Mouse (Mus musculus): Measurements from ENCODE around the gene Sfxn2. TPM values are rescaled to one million over a fixed set of nuclear protein-coding genes. Genes with fewer than 3 reads are reported as not detected.
A peak's percentile ranks its signal among the peaks of the same experiment; 100 is the strongest.

The Sfxn2 gene
- total and polyA plus RNA-seq, 3 experiments, result 20.3 to 36.6 (median 21.2) TPM

DNA sequence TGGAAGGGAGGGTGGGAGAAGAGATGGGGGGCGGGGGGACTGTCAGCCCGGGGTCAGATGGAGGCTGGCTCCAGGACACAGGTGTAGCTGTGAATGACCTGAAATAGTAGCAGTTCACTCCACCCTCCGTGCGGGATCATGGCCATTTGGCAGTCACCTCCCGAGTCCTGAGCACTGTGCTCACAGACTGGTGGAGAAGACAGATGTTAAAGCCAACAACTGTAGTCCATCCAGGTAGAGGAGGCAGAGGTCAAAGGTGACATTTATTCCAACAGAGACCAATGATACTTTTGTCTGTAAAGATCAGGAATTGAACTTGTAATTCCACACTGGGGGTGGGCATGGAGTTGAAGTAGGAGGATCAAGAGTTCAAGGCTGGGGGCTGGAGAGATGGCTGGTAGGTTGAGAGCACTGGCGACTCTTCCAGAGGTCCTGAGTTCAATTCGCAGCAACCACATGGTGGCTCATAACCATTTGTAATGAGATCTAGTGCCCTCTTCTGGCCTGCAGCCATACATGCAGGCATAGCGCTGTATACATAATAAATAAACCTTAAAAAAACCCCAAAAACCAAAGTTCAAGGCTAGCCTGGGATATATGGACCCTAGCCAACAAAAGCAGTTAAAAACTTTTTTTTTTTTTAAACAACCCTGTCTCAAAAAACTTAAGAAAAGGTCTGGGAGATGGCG lies 19.7 kb downstream of the Sfxn2 start:
- Histone ChIP-seq H3K9me3 (replicated peaks; ENCODE audit: insufficient read depth, low read length) (no peaks in the 10 kb centered on the region), H3K79me2 (ENCODE audit: control insufficient read depth, insufficient read depth, low read length, poor library complexity) (no peaks in the 10 kb centered on the region), H3K36me3 (ENCODE audit: control insufficient read depth in 1 of 2, insufficient read depth in 2 of 2, low read length in 2 of 2) (peaks cover 1 to 2% of the 10 kb centered on the region in 2 experiments; a peak in 2 of 4 replicates)

DNA sequence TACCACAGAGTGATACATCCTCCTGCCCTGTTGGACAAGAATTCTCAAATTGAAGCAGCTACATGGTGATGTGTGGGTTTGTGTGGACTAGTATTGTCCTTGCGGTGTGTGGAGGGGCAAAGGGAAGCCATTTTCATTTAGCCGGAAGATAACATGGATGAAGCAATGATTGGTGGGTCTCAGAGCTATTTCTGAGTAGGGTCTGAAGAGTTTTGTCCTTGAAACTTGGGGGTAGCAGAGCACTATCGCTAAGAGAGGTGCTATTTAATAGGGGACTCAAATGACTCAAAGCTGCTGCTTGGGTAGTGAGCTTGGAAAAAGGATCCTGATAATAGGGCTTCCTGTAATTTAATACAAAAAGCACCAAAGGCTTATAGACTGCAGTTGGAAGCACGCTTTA lies 25.0 kb downstream of the Sfxn2 start:
- H3K27me3 ChIP-seq (ENCODE audit: control insufficient read depth in 1 of 2, insufficient read depth in 2 of 2, low read length in 2 of 2), result no peaks in the 10 kb centered on the region
- DNase-seq (ENCODE audit: low read depth, low spot score), result peak; percentile 62
- peaks cover 30% of the 10 kb centered on the region for H3K79me2 ChIP-seq (ENCODE audit: control insufficient read depth, insufficient read depth, low read length, poor library complexity)
- no peak for TF ChIP-seq MAFK (IDR thresholded peaks at IDR 0.05; ENCODE audit: borderline replicate concordance, low read depth, low read length)
- peak; percentile 51 for TF ChIP-seq NELFE (IDR thresholded peaks at IDR 0.05; ENCODE audit: low read depth, low read length)
- no peak for TF ChIP-seq TBP (IDR thresholded peaks at IDR 0.05; ENCODE audit: low read depth, low read length)
- H3K27ac ChIP-seq (ENCODE audit: control insufficient read depth, low read depth, low read length), result peak overlapping the region; percentile 59
- no peaks in the 10 kb centered on the region for H3K9me3 ChIP-seq (replicated peaks; ENCODE audit: insufficient read depth, low read length)
- H3K4me1 ChIP-seq (ENCODE audit: control insufficient read depth in 1 of 2, insufficient read depth in 2 of 2, low read length in 2 of 2), result peaks cover 2 to 18% of the 10 kb centered on the region in 2 experiments
- peak overlapping the region; percentile 8 to 37; a peak in 3 of 4 replicates for H3K4me3 ChIP-seq (ENCODE audit: control insufficient read depth in 1 of 2, insufficient read depth in 1 of 2, low read depth in 2 of 2, low read length in 2 of 2)
- peak overlapping the region; percentile 41 for H3K9ac ChIP-seq (ENCODE audit: control insufficient read depth, low read depth, low read length, poor library complexity, severe bottlenecking)
- H3K36me3 ChIP-seq (ENCODE audit: control insufficient read depth in 1 of 2, insufficient read depth in 2 of 2, low read length in 2 of 2), result peaks cover 0 to 21% of the 10 kb centered on the region in 2 experiments; a peak in 2 of 4 replicates

More for the DNA sequence above, 19.7 kb downstream of the Sfxn2 start:
- Histone ChIP-seq H3K27me3 (ENCODE audit: control insufficient read depth in 1 of 2, insufficient read depth in 2 of 2, low read length in 2 of 2) (no peaks in the 10 kb centered on the region), H3K27ac (ENCODE audit: control insufficient read depth, low read depth, low read length) (no peak overlapping the region), H3K9ac (ENCODE audit: control insufficient read depth, low read depth, low read length, poor library complexity, severe bottlenecking) (no peak overlapping the region), H3K4me1 (ENCODE audit: control insufficient read depth in 1 of 2, insufficient read depth in 2 of 2, low read length in 2 of 2) (peaks cover 0 to 3% of the 10 kb centered on the region in 2 experiments; a peak in 2 of 4 replicates), H3K4me3 (ENCODE audit: control insufficient read depth in 1 of 2, insufficient read depth in 1 of 2, low read depth in 2 of 2, low read length in 2 of 2) (no peak overlapping the region)
- peak; percentile 71 for DNase-seq (ENCODE audit: low read depth, low spot score)
- TF ChIP-seq MYC (IDR thresholded peaks at IDR 0.05; ENCODE audit: low read depth, low read length) (0 out of 2 replicates have a peak, but pooled peaks have one; percentile 34), MYB (IDR thresholded peaks at IDR 0.05; ENCODE audit: low read depth, low read length) (no peak), ZNF384 (IDR thresholded peaks at IDR 0.05; ENCODE audit: low read depth, low read length) (peak; percentile 43; the same call in 1 of the 2 replicates), SMC3 (IDR thresholded peaks at IDR 0.05; ENCODE audit: low read depth, low read length) (peak; percentile 32), CTCF (IDR thresholded peaks at IDR 0.05 in 2 of 3, conservative IDR thresholded peaks at IDR 0.05 in 1 of 3; ENCODE audit: control insufficient read depth in 1 of 3, insufficient read depth in 1 of 3, low read depth in 2 of 3, low read length in 3 of 3, poor library complexity in 1 of 3, severe bottlenecking in 1 of 3) (peak in 2 of 3 experiments; percentile 28 to 49; a peak in 4 of 6 replicates), CHD1 (IDR thresholded peaks at IDR 0.05; ENCODE audit: low read depth, low read length) (no peak), E2F4 (IDR thresholded peaks at IDR 0.05; ENCODE audit: borderline replicate concordance, low read depth, low read length) (no peak), ZKSCAN1 (IDR thresholded peaks at IDR 0.05; ENCODE audit: low read depth, low read length) (no peak)

DNA sequence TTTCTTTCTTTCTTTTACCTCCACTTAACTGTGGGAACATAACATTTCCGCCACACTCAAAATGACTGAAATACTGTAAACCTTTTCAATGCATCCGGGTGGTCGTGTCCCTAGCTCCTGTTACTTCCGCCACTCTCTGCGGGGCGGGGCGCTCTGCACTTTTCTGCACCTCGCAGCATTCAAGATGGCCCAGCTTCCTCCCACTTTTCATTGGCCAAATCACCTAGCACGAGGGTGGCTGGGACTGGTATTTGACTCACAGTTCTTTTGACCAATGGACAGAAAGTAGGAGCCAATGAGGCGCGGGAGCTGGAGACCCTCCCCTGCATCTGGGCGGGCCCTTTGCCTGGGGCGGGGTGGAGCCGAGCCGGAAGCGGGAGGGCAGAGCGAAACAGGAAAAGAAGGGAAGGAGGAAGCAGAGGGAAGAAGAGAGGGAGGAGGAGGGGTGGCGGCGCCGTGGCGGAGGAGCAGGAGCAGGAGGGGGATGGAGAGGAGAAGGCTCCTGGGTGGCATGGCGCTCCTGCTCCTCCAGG lies 25.6 kb downstream of the Sfxn2 start, which contains the start of gene Wbp1l:
TSS of gene Wbp1l (plus strand) at position 365 of the 533 bp plus-strand sequence.
- H3K4me3 ChIP-seq (ENCODE audit: control insufficient read depth in 1 of 2, insufficient read depth in 1 of 2, low read depth in 2 of 2, low read length in 2 of 2), result peak within 1 kb of the TSS; percentile 76 to 90
- H3K36me3 ChIP-seq (ENCODE audit: control insufficient read depth in 1 of 2, insufficient read depth in 2 of 2, low read length in 2 of 2), result peaks cover 0 to 21% of the 10 kb centered on the region in 2 experiments; a peak in 2 of 4 replicates
- H3K27ac ChIP-seq (ENCODE audit: control insufficient read depth, low read depth, low read length), result peak within 1 kb of the TSS; percentile 59
- TF ChIP-seq USF1 (IDR thresholded peaks at IDR 0.05; ENCODE audit: low read depth, low read length) (peak; percentile 73), E2F4 (IDR thresholded peaks at IDR 0.05; ENCODE audit: borderline replicate concordance, low read depth, low read length) (no peak), MAFK (IDR thresholded peaks at IDR 0.05; ENCODE audit: borderline replicate concordance, low read depth, low read length) (no peak), MYC (IDR thresholded peaks at IDR 0.05; ENCODE audit: low read depth, low read length) (peak; percentile 72), POLR2A (IDR thresholded peaks at IDR 0.05; ENCODE audit: control insufficient read depth in 1 of 2, insufficient read depth in 1 of 2, low read depth in 1 of 2, low read length in 2 of 2, poor library complexity in 1 of 2) (peak; percentile 68 to 80; a peak in 3 of 4 replicates), SMC3 (IDR thresholded peaks at IDR 0.05; ENCODE audit: low read depth, low read length) (no peak), UBTF (IDR thresholded peaks at IDR 0.05; ENCODE audit: borderline replicate concordance, insufficient read depth, low read depth, low read length) (no peak), BHLHE40 (IDR thresholded peaks at IDR 0.05; ENCODE audit: borderline replicate concordance, low read depth, low read length) (no peak; the same call in 1 of the 2 replicates), RAD21 (IDR thresholded peaks at IDR 0.05; ENCODE audit: low read depth, low read length) (no peak), GATA1 (IDR thresholded peaks at IDR 0.05; ENCODE audit: low read depth, low read length) (no peak), MYB (IDR thresholded peaks at IDR 0.05; ENCODE audit: low read depth, low read length) (no peak), ELF1 (IDR thresholded peaks at IDR 0.05; ENCODE audit: low read depth, low read length) (peak; percentile 99), POLR2AphosphoS5 (IDR thresholded peaks at IDR 0.05; ENCODE audit: borderline replicate concordance, low read depth, low read length) (no peak; the same call in 1 of the 2 replicates), USF2 (IDR thresholded peaks at IDR 0.05; ENCODE audit: borderline replicate concordance in 1 of 2, insufficient read depth in 1 of 2, low read depth in 1 of 2, low read length in 2 of 2) (no peak), MAX (IDR thresholded peaks at IDR 0.05; ENCODE audit: low read length) (peak; percentile 46; the same call in 1 of the 2 replicates), TCF12 (IDR thresholded peaks at IDR 0.05; ENCODE audit: low read depth, low read length) (0 out of 2 replicates have a peak, but pooled peaks have one; percentile 35), ZKSCAN1 (IDR thresholded peaks at IDR 0.05; ENCODE audit: low read depth, low read length) (no peak)

More for the DNA sequence above, 25.6 kb downstream of the Sfxn2 start, which contains the start of gene Wbp1l:
- no peaks in the 10 kb centered on the region for H3K9me3 ChIP-seq (replicated peaks; ENCODE audit: insufficient read depth, low read length)
- no peaks in the 10 kb centered on the region for H3K27me3 ChIP-seq (ENCODE audit: control insufficient read depth in 1 of 2, insufficient read depth in 2 of 2, low read length in 2 of 2)
- H3K79me2 ChIP-seq (ENCODE audit: control insufficient read depth, insufficient read depth, low read length, poor library complexity), result peaks cover 34% of the 10 kb centered on the region
- peak within 1 kb of the TSS; percentile 87 for H3K9ac ChIP-seq (ENCODE audit: control insufficient read depth, low read depth, low read length, poor library complexity, severe bottlenecking)
- DNase-seq (ENCODE audit: low read depth, low spot score), result peak; percentile 100
- peaks cover 2 to 18% of the 10 kb centered on the region in 2 experiments for H3K4me1 ChIP-seq (ENCODE audit: control insufficient read depth in 1 of 2, insufficient read depth in 2 of 2, low read length in 2 of 2)

Data from MEL (cell line).